Mouse (Mus musculus): ENCODE results near the gene Zfp790. TPM values are rescaled to one million over a fixed set of nuclear protein-coding genes. Genes with fewer than 3 reads are reported as not detected.

Gene Zfp790
- polyA plus RNA-seq, 1 experiment from 2014 or later: 12.7 TPM

GRCm38 (mm10) chr7:29807046-29807445 lies 8.9 kb upstream of the Zfp790 start:
- Histone ChIP-seq H3K27ac (replicated peaks) (no peak overlapping the region), H3K9me3 (replicated peaks) (peaks cover 16% of the 10 kb centered on the region; the same call in 1 of the 2 replicates), H3K4me1 (no peaks in the 10 kb centered on the region), H3K36me3 (peaks cover 10% of the 10 kb centered on the region), H3K27me3 (ENCODE audit: low read depth, poor library complexity, severe bottlenecking) (no peaks in the 10 kb centered on the region), H3K4me3 (no peak overlapping the region)
- WGBS: 88% methylated on average over 5 of the region's 5 CpGs
- DNase-seq (ENCODE audit: low spot score): no peak

- peaks cover 12% of the 10 kb centered on the region; the same call in 1 of the 2 replicates for H3K9me3 ChIP-seq (replicated peaks)
- H3K27ac ChIP-seq (replicated peaks): no peak overlapping the region
- peaks cover 20% of the 10 kb centered on the region for H3K4me1 ChIP-seq
- no peaks in the 10 kb centered on the region for H3K27me3 ChIP-seq (ENCODE audit: low read depth, poor library complexity, severe bottlenecking)
- no peak overlapping the region for H3K4me3 ChIP-seq
- no peak for DNase-seq (ENCODE audit: low spot score)
- WGBS: 87% methylated on average over 1 of the region's 1 CpGs
- H3K36me3 ChIP-seq: peaks cover 10% of the 10 kb centered on the region
Observed at GRCm38 (mm10) chr7:29812244-29812643, 3.7 kb upstream of the Zfp790 start.

GRCm38 (mm10) chr7:29814381-29814780 lies 1.5 kb upstream of the Zfp790 start:
- Histone ChIP-seq H3K27ac (replicated peaks) (no peak overlapping the region), H3K4me3 (peak overlapping the region; percentile 64; the same call in 1 of the 2 replicates), H3K4me1 (peaks cover 33% of the 10 kb centered on the region), H3K36me3 (peaks cover 10% of the 10 kb centered on the region), H3K9me3 (replicated peaks) (peaks cover 9% of the 10 kb centered on the region; the same call in 1 of the 2 replicates), H3K27me3 (ENCODE audit: low read depth, poor library complexity, severe bottlenecking) (no peaks in the 10 kb centered on the region)
- WGBS: 93% methylated on average over 2 of the region's 2 CpGs
- DNase-seq (ENCODE audit: low spot score): no peak

- DNase-seq (ENCODE audit: low spot score): no peak
Observed at GRCm38 (mm10) chr7:29815061-29815784, 691 bp upstream of the Zfp790 start.

GRCm38 (mm10) chr7:29818619-29819254 lies 2.8 kb downstream of the Zfp790 start:
- H3K27me3 ChIP-seq (ENCODE audit: low read depth, poor library complexity, severe bottlenecking): no peaks in the 10 kb centered on the region
- no peaks in the 10 kb centered on the region for H3K9me3 ChIP-seq (replicated peaks)
- peak overlapping the region; percentile 78 for H3K27ac ChIP-seq (replicated peaks)
- peaks cover 28% of the 10 kb centered on the region for H3K36me3 ChIP-seq
- H3K4me1 ChIP-seq: peaks cover 36% of the 10 kb centered on the region
- DNase-seq (ENCODE audit: low spot score): peak; percentile 74
- 7% methylated on average over 12 of the region's 12 CpGs for WGBS
- peak overlapping the region; percentile 65 for H3K4me3 ChIP-seq

More at GRCm38 (mm10) chr7:29815061-29815784, 691 bp upstream of the Zfp790 start:
- Histone ChIP-seq H3K27me3 (ENCODE audit: low read depth, poor library complexity, severe bottlenecking) (no peaks in the 10 kb centered on the region), H3K4me1 (peaks cover 36% of the 10 kb centered on the region), H3K9me3 (replicated peaks) (peaks cover 3% of the 10 kb centered on the region; the same call in 1 of the 2 replicates), H3K27ac (replicated peaks) (peak overlapping the region; percentile 78), H3K4me3 (peak overlapping the region; percentile 64), H3K36me3 (peaks cover 10% of the 10 kb centered on the region)
- WGBS: 2% methylated on average over 12 of the region's 12 CpGs

- Histone ChIP-seq H3K9me3 (replicated peaks) (peaks cover 4% of the 10 kb centered on the region), H3K4me1 (no peaks in the 10 kb centered on the region), H3K36me3 (peaks cover 92% of the 10 kb centered on the region), H3K4me3 (no peak overlapping the region), H3K27me3 (ENCODE audit: low read depth, poor library complexity, severe bottlenecking) (no peaks in the 10 kb centered on the region), H3K27ac (replicated peaks) (no peak overlapping the region)
- DNase-seq (ENCODE audit: low spot score): no peak
- 93% methylated on average over 12 of the region's 12 CpGs for WGBS
Observed at GRCm38 (mm10) chr7:29828001-29828400, 12.1 kb downstream of the Zfp790 start.

GRCm38 (mm10) chr7:29829804-29830203 lies 13.9 kb downstream of the Zfp790 start:
- no peak for DNase-seq (ENCODE audit: low spot score)
- Histone ChIP-seq H3K27ac (replicated peaks) (no peak overlapping the region), H3K36me3 (peaks cover 87% of the 10 kb centered on the region), H3K4me3 (no peak overlapping the region), H3K4me1 (no peaks in the 10 kb centered on the region), H3K9me3 (replicated peaks) (peaks cover 4% of the 10 kb centered on the region), H3K27me3 (ENCODE audit: low read depth, poor library complexity, severe bottlenecking) (no peaks in the 10 kb centered on the region)
- WGBS: 90% methylated on average over 12 of the region's 12 CpGs

GRCm38 (mm10) chr7:29836816-29837215 lies 20.9 kb downstream of the Zfp790 start:
- no peak overlapping the region for H3K4me3 ChIP-seq
- no peaks in the 10 kb centered on the region for H3K27me3 ChIP-seq (ENCODE audit: low read depth, poor library complexity, severe bottlenecking)
- WGBS: 94% methylated on average over 1 of the region's 1 CpGs
- peaks cover 22% of the 10 kb centered on the region for H3K36me3 ChIP-seq
- H3K27ac ChIP-seq (replicated peaks): no peak overlapping the region
- H3K9me3 ChIP-seq (replicated peaks): no peaks in the 10 kb centered on the region
- H3K4me1 ChIP-seq: no peaks in the 10 kb centered on the region
- no peak for DNase-seq (ENCODE audit: low spot score)

- Histone ChIP-seq H3K36me3 (peaks cover 18% of the 10 kb centered on the region), H3K4me1 (no peaks in the 10 kb centered on the region), H3K4me3 (no peak overlapping the region), H3K27ac (replicated peaks) (no peak overlapping the region), H3K9me3 (replicated peaks) (no peaks in the 10 kb centered on the region), H3K27me3 (ENCODE audit: low read depth, poor library complexity, severe bottlenecking) (no peaks in the 10 kb centered on the region)
- DNase-seq (ENCODE audit: low spot score): no peak
- 89% methylated on average over 3 of the region's 3 CpGs for WGBS
Observed at GRCm38 (mm10) chr7:29839256-29839655, 23.3 kb downstream of the Zfp790 start.

- peaks cover 45% of the 10 kb centered on the region for H3K36me3 ChIP-seq
- no peak overlapping the region for H3K4me3 ChIP-seq
- WGBS: 81% methylated on average over 1 of the region's 1 CpGs
- H3K27ac ChIP-seq (replicated peaks): no peak overlapping the region
- DNase-seq (ENCODE audit: low spot score): no peak
- H3K9me3 ChIP-seq (replicated peaks): no peaks in the 10 kb centered on the region
- no peaks in the 10 kb centered on the region for H3K4me1 ChIP-seq
- no peaks in the 10 kb centered on the region for H3K27me3 ChIP-seq (ENCODE audit: low read depth, poor library complexity, severe bottlenecking)
Observed at GRCm38 (mm10) chr7:29842105-29842504, 26.2 kb downstream of the Zfp790 start.

GRCm38 (mm10) chr7:29844616-29845015 lies 28.7 kb downstream of the Zfp790 start:
- Histone ChIP-seq H3K36me3 (peaks cover 70% of the 10 kb centered on the region), H3K27me3 (ENCODE audit: low read depth, poor library complexity, severe bottlenecking) (no peaks in the 10 kb centered on the region), H3K4me1 (no peaks in the 10 kb centered on the region), H3K9me3 (replicated peaks) (no peaks in the 10 kb centered on the region), H3K27ac (replicated peaks) (no peak overlapping the region), H3K4me3 (no peak overlapping the region)
- 95% methylated on average over 5 of the region's 5 CpGs for WGBS
- DNase-seq (ENCODE audit: low spot score): no peak

GRCm38 (mm10) chr7:29852831-29853218 lies 36.9 kb downstream of the Zfp790 start:
- WGBS: 61% methylated on average over 9 of the region's 9 CpGs
- H3K4me3 ChIP-seq: peak overlapping the region; percentile 67
- H3K36me3 ChIP-seq: peaks cover 38% of the 10 kb centered on the region
- no peaks in the 10 kb centered on the region for H3K27me3 ChIP-seq (ENCODE audit: low read depth, poor library complexity, severe bottlenecking)
- peaks cover 10% of the 10 kb centered on the region for H3K4me1 ChIP-seq
- peaks cover 6% of the 10 kb centered on the region; the same call in 1 of the 2 replicates for H3K9me3 ChIP-seq (replicated peaks)
- DNase-seq (ENCODE audit: low spot score): no peak
- peak overlapping the region; percentile 86 for H3K27ac ChIP-seq (replicated peaks)
